Mouse (Mus musculus): Measurements from ENCODE around the gene Ass1. TPM values are rescaled to one million over a fixed set of nuclear protein-coding genes. Genes with fewer than 3 reads are reported as not detected.
A peak's percentile ranks its signal among the peaks of the same experiment; 100 is the strongest.

Gene Ass1
- total RNA-seq (2021): 10 to 100 TPM; 13.6 to 17.6 TPM
- long read RNA-seq, transcript Ass1-201 (16 exons, 1,696 nt): major isoform, 6 of 10 reads
- long read RNA-seq, partial matches to known transcripts: 4 of 10 reads
- long read RNA-seq, other reads (novel, unspliced or antisense): 0 of 10 reads

GRCm38 (mm10) chr2:31469931-31470682, at the start of gene Ass1:
Ass1 (plus strand) TSS chr2:31470207.
- DNase-seq (ENCODE audit: low spot score in 2 of 2): peak; percentile 36 to 54

GRCm38 (mm10) chr2:31420914-31421313, 49.1 kb upstream of the Ass1 start:
- DNase-seq (ENCODE audit: low spot score in 2 of 2): no peak

- no peak for DNase-seq (ENCODE audit: low spot score in 2 of 2)
Measured at GRCm38 (mm10) chr2:31422576-31422975, 47.4 kb upstream of the Ass1 start.

GRCm38 (mm10) chr2:31431477-31431876, 38.5 kb upstream of the Ass1 start:
- no peak for DNase-seq (ENCODE audit: low spot score in 2 of 2)

- DNase-seq (ENCODE audit: low spot score in 2 of 2): no peak
Measured at GRCm38 (mm10) chr2:31434746-31435145, 35.3 kb upstream of the Ass1 start.

- DNase-seq (ENCODE audit: low spot score in 2 of 2): peak in 1 of 2 experiments; percentile 57
Measured at GRCm38 (mm10) chr2:31435567-31435966, 34.4 kb upstream of the Ass1 start.

- no peak for DNase-seq (ENCODE audit: low spot score in 2 of 2)
Measured at GRCm38 (mm10) chr2:31437480-31438245, 32.3 kb upstream of the Ass1 start.

GRCm38 (mm10) chr2:31439576-31439975, 30.4 kb upstream of the Ass1 start:
- DNase-seq (ENCODE audit: low spot score in 2 of 2): no peak

- DNase-seq (ENCODE audit: low spot score in 2 of 2): no peak
Measured at GRCm38 (mm10) chr2:31442480-31443160, 27.4 kb upstream of the Ass1 start.

GRCm38 (mm10) chr2:31446036-31446435, 24.0 kb upstream of the Ass1 start:
- DNase-seq (ENCODE audit: low spot score in 2 of 2): no peak

GRCm38 (mm10) chr2:31446456-31446855, 23.6 kb upstream of the Ass1 start:
- DNase-seq (ENCODE audit: low spot score in 2 of 2): no peak

- DNase-seq (ENCODE audit: low spot score in 2 of 2): no peak
Measured at GRCm38 (mm10) chr2:31447536-31447935, 22.5 kb upstream of the Ass1 start.

GRCm38 (mm10) chr2:31448756-31449440, 21.1 kb upstream of the Ass1 start:
- DNase-seq (ENCODE audit: low spot score in 2 of 2): no peak

- peak; percentile 69 to 73 for DNase-seq (ENCODE audit: low spot score in 2 of 2)
Measured at GRCm38 (mm10) chr2:31449441-31449815, 20.6 kb upstream of the Ass1 start.

- DNase-seq (ENCODE audit: low spot score in 2 of 2): no peak
Measured at GRCm38 (mm10) chr2:31449902-31450301, 20.1 kb upstream of the Ass1 start.

GRCm38 (mm10) chr2:31450661-31451060, 19.3 kb upstream of the Ass1 start:
- DNase-seq (ENCODE audit: low spot score in 2 of 2): no peak

- no peak for DNase-seq (ENCODE audit: low spot score in 2 of 2)
Measured at GRCm38 (mm10) chr2:31451530-31451929, 18.5 kb upstream of the Ass1 start.

GRCm38 (mm10) chr2:31453011-31453410, 17.0 kb upstream of the Ass1 start:
- DNase-seq (ENCODE audit: low spot score in 2 of 2): no peak

- DNase-seq (ENCODE audit: low spot score in 2 of 2): no peak
Measured at GRCm38 (mm10) chr2:31453559-31454177, 16.3 kb upstream of the Ass1 start.

GRCm38 (mm10) chr2:31454280-31454679, 15.7 kb upstream of the Ass1 start:
- peak; percentile 60 to 68 for DNase-seq (ENCODE audit: low spot score in 2 of 2)

- no peak for DNase-seq (ENCODE audit: low spot score in 2 of 2)
Measured at GRCm38 (mm10) chr2:31455418-31455817, 14.6 kb upstream of the Ass1 start.
